In genomic region chr4:82505121-82506031, GRCm38 (mm10) we compare ENCODE assay signal across 8 mouse cellular contexts.
DNase-seq lines count a peak whose midpoint lies in the region; ATAC-seq and TF ChIP-seq lines count a peak whose summit lies in the region.

No protein-coding gene starts in this region.

- peak; percentile 88 for DNase-seq in embryonic facial prominence, embryonic 10.5 days (ENCODE audit: low spot score)
- DNase-seq in heart, adult 2 months, result peak; percentile 86
- DNase-seq in kidney, adult 2 months, result peak; percentile 90
- peak; percentile 73 for DNase-seq in urinary bladder, adult 2 months (ENCODE audit: low spot score)

- peak; percentile 80; the same call in 1 of the 2 replicates for TF ChIP-seq EP300 in heart, adult 2 months (IDR thresholded peaks at IDR 0.05; ENCODE audit: insufficient read depth, low read depth, low read length)

- peak overlapping the region; percentile 57 for H3K4me3 ChIP-seq in erythroblast, embryonic 14.5 days (replicated peaks)
- H3K4me3 ChIP-seq in embryonic facial prominence, embryonic 10.5 days, result peak overlapping the region; percentile 95
- H3K4me3 ChIP-seq in heart, adult 2 months, result peak overlapping the region; percentile 96
- peak overlapping the region; percentile 86 for H3K4me3 ChIP-seq in kidney, adult 2 months (ENCODE audit: insufficient read depth, low read depth, low read length)
- peak overlapping the region; percentile 93 for H3K4me3 ChIP-seq in limb, embryonic 15.5 days
- H3K4me3 ChIP-seq in myocyte, result peak overlapping the region; percentile 95

- no peaks in the 10 kb centered on the region for H3K9me3 ChIP-seq in erythroblast, embryonic 14.5 days (ENCODE audit: control insufficient read depth, low read length)
- no peaks in the 10 kb centered on the region for H3K9me3 ChIP-seq in embryonic facial prominence, embryonic 10.5 days
- H3K9me3 ChIP-seq in limb, embryonic 15.5 days, result no peaks in the 10 kb centered on the region

- H3K27ac ChIP-seq in embryonic facial prominence, embryonic 10.5 days (replicated peaks), result peak overlapping the region; percentile 99
- peak overlapping the region; percentile 100 for H3K27ac ChIP-seq in heart, adult 2 months
- peak overlapping the region; percentile 99 for H3K27ac ChIP-seq in kidney, adult 2 months (ENCODE audit: insufficient read depth, low read depth, low read length)
- H3K27ac ChIP-seq in limb, embryonic 15.5 days, result peak overlapping the region; percentile 100

- H3K36me3 ChIP-seq in erythroblast, embryonic 14.5 days (ENCODE audit: control insufficient read depth), result no peaks in the 10 kb centered on the region
- H3K36me3 ChIP-seq in embryonic facial prominence, embryonic 10.5 days (replicated peaks), result no peaks in the 10 kb centered on the region
- H3K36me3 ChIP-seq in heart, adult 2 months (ENCODE audit: control insufficient read depth, insufficient read depth, low read length), result peaks cover 8% of the 10 kb centered on the region
- H3K36me3 ChIP-seq in kidney, adult 2 months (ENCODE audit: control insufficient read depth, insufficient read depth, low read length), result no peaks in the 10 kb centered on the region
- H3K36me3 ChIP-seq in limb, embryonic 15.5 days, result no peaks in the 10 kb centered on the region
- no peaks in the 10 kb centered on the region for H3K36me3 ChIP-seq in myocyte (ENCODE audit: control insufficient read depth, insufficient read depth)

- peaks cover 6% of the 10 kb centered on the region for H3K79me2 ChIP-seq in heart, adult 2 months (replicated peaks; ENCODE audit: control insufficient read depth, insufficient read depth, low read length)
- peaks cover 43% of the 10 kb centered on the region for H3K79me2 ChIP-seq in myocyte (ENCODE audit: control insufficient read depth, insufficient read depth)

- H3K4me2 ChIP-seq in limb, embryonic 15.5 days, result peak overlapping the region; percentile 87
- H3K4me2 ChIP-seq in myocyte (ENCODE audit: low read depth), result peak overlapping the region; percentile 89

- peak; percentile 84 for TF ChIP-seq POLR2A in heart, adult 2 months (IDR thresholded peaks at IDR 0.05; ENCODE audit: insufficient read depth, low read depth, low read length)
- TF ChIP-seq POLR2A in kidney, adult 2 months (IDR thresholded peaks at IDR 0.05; ENCODE audit: low read depth, low read length), result no peak
- peak; percentile 84 for TF ChIP-seq POLR2A in myocyte (IDR thresholded peaks at IDR 0.05; ENCODE audit: insufficient read length, low read depth)

- intact Hi-C loops in heart, adult 2 months (cut with DNase I), result loop anchor here (1.0 to 10.0 kb wide), 7 partner anchors 33 to 441 kb away; no protein-coding TSS in a partner anchor

- under 1% methylated on average over 72 of the region's 72 CpGs for WGBS in embryonic facial prominence, embryonic 10.5 days
- 1% methylated on average over 58 of the region's 72 CpGs for WGBS in heart, adult 2 months
- WGBS in kidney, adult 2 months, result 1% methylated on average over 49 of the region's 72 CpGs
- WGBS in limb, embryonic 15.5 days, result under 1% methylated on average over 65 of the region's 72 CpGs

- no peak for ATAC-seq in erythroblast, adult 5-6 weeks (replicated peaks; ENCODE audit: low FRiP score, poor library complexity, severe bottlenecking)
- peak; percentile 77 for ATAC-seq in limb, embryonic 15.5 days (ENCODE audit: insufficient number of reproducible peaks, low FRiP score, low TSS enrichment, low read depth)

- H3K9ac ChIP-seq in heart, adult 2 months (ENCODE audit: low read depth, low read length), result peak overlapping the region; percentile 99
- H3K9ac ChIP-seq in limb, embryonic 15.5 days, result peak overlapping the region; percentile 100

- peaks cover 82% of the 10 kb centered on the region for H3K27me3 ChIP-seq in erythroblast, embryonic 14.5 days (ENCODE audit: control insufficient read depth)
- peaks cover 31% of the 10 kb centered on the region for H3K27me3 ChIP-seq in embryonic facial prominence, embryonic 10.5 days (replicated peaks; ENCODE audit: low read depth, poor library complexity, severe bottlenecking)
- no peaks in the 10 kb centered on the region for H3K27me3 ChIP-seq in heart, adult 2 months (ENCODE audit: control insufficient read depth, insufficient read depth, low read length)
- no peaks in the 10 kb centered on the region for H3K27me3 ChIP-seq in kidney, adult 2 months (replicated peaks; ENCODE audit: control insufficient read depth, insufficient read depth, low read length)
- no peaks in the 10 kb centered on the region for H3K27me3 ChIP-seq in limb, embryonic 15.5 days
- H3K27me3 ChIP-seq in myocyte (ENCODE audit: control insufficient read depth, insufficient read depth, insufficient read length), result no peaks in the 10 kb centered on the region

- H3ac ChIP-seq in myocyte (ENCODE audit: control insufficient read depth, insufficient read length), result peak overlapping the region; percentile 50

- TF ChIP-seq CTCF in heart, adult 2 months (IDR thresholded peaks at IDR 0.05), result no peak
- no peak for TF ChIP-seq CTCF in kidney, adult 2 months (conservative IDR thresholded peaks at IDR 0.05; ENCODE audit: insufficient read depth, insufficient read length, low read depth, low read length)

- no peaks in the 10 kb centered on the region for H3K4me1 ChIP-seq in erythroblast, embryonic 14.5 days (ENCODE audit: control insufficient read depth)
- peaks cover 52% of the 10 kb centered on the region for H3K4me1 ChIP-seq in embryonic facial prominence, embryonic 10.5 days
- peaks cover 4% of the 10 kb centered on the region for H3K4me1 ChIP-seq in heart, adult 2 months (ENCODE audit: control insufficient read depth, insufficient read depth, low read length)
- H3K4me1 ChIP-seq in kidney, adult 2 months (ENCODE audit: control insufficient read depth, insufficient read depth, low read length), result peaks cover 13% of the 10 kb centered on the region; the same call in 1 of the 2 replicates
- H3K4me1 ChIP-seq in limb, embryonic 15.5 days, result peaks cover 29% of the 10 kb centered on the region

TF ChIP-seq in myocyte, 11 proteins besides CTCF, POLR2A, EP300 and RAD21:
- TF ChIP-seq POLR2AphosphoS2 (IDR thresholded peaks at IDR 0.05; ENCODE audit: insufficient read length, low read depth) (peak; percentile 75), CEBPB (IDR thresholded peaks at IDR 0.05; ENCODE audit: insufficient read depth, poor library complexity, severe bottlenecking) (peak; percentile 51), E2F4 (IDR thresholded peaks at IDR 0.05; ENCODE audit: insufficient read depth) (peak; percentile 23), MYOD1 (IDR thresholded peaks at IDR 0.05; ENCODE audit: control insufficient read depth in 1 of 3, insufficient read length in 2 of 3, low read depth in 2 of 3) (no peak), TCF12 (IDR thresholded peaks at IDR 0.05; ENCODE audit: insufficient read depth, poor library complexity, severe bottlenecking) (no peak), USF1 (IDR thresholded peaks at IDR 0.05; ENCODE audit: low read depth) (peak; percentile 25)
TF ChIP-seq in myocyte: peak in this region for 4.
